Mouse (Mus musculus): ENCODE results near the gene Ccdc73. TPM values are rescaled to one million over a fixed set of nuclear protein-coding genes. Genes with fewer than 3 reads are reported as not detected.

The Ccdc73 gene
- total and polyA plus RNA-seq, 3 experiments, result 2.2 to 5.1 (median 2.2) TPM

- TF ChIP-seq RCOR1 (conservative IDR thresholded peaks at IDR 0.05; ENCODE audit: low read depth, low read length) (no peak; the same call in 1 of the 2 replicates), POLR2AphosphoS2 (IDR thresholded peaks at IDR 0.05; ENCODE audit: low read depth, low read length) (peak; percentile 36; the same call in 1 of the 2 replicates), KAT2A (IDR thresholded peaks at IDR 0.05; ENCODE audit: insufficient replicate concordance, low read length) (peak; percentile 90; the same call in 1 of the 2 replicates), ZNF384 (IDR thresholded peaks at IDR 0.05; ENCODE audit: low read depth, low read length) (no peak), MAX (IDR thresholded peaks at IDR 0.05; ENCODE audit: low read length) (peak; percentile 70), JUND (conservative IDR thresholded peaks at IDR 0.05; ENCODE audit: low read depth, low read length) (no peak), POLR2A (IDR thresholded peaks at IDR 0.05; ENCODE audit: low read depth, low read length) (peak; percentile 85), ZKSCAN1 (IDR thresholded peaks at IDR 0.05; ENCODE audit: borderline replicate concordance, low read depth, low read length) (no peak)
These were observed 149.3 kb downstream of the Ccdc73 start, which contains the start of gene Eif3m (continued) for GRCm38 (mm10) chr2:105016967-105017287.

GRCm38 (mm10) chr2:105017802-105018201 is 150.2 kb downstream of the Ccdc73 start:
- Histone ChIP-seq H3K4me1 (ENCODE audit: control insufficient read depth in 1 of 2, insufficient read depth in 2 of 2) (peaks cover 2 to 22% of the 10 kb centered on the region in 2 experiments; a peak in 3 of 4 replicates), H3K27me3 (replicated peaks) (no peaks in the 10 kb centered on the region), H3K79me2 (replicated peaks; ENCODE audit: control insufficient read depth, extremely low read depth, insufficient read depth, poor library complexity, severe bottlenecking) (peaks cover 26% of the 10 kb centered on the region), H3K4me2 (ENCODE audit: insufficient read depth, low read depth, poor library complexity, severe bottlenecking) (peak overlapping the region; percentile 53), H3K27ac (ENCODE audit: insufficient read depth, low read depth) (no peak overlapping the region), H3K9me3 (replicated peaks; ENCODE audit: low read length) (no peaks in the 10 kb centered on the region), H3K4me3 (replicated peaks in 1 of 3; ENCODE audit: low read depth in 2 of 3, low read length in 2 of 3, poor library complexity in 1 of 3) (peak overlapping the region; percentile 9 to 99 (median 72)), H3K36me3 (replicated peaks in 1 of 2; ENCODE audit: control insufficient read depth in 1 of 2, insufficient read depth in 1 of 2, low read length in 1 of 2) (peaks cover 10 to 18% of the 10 kb centered on the region in 2 experiments), H3K9ac (ENCODE audit: insufficient read depth, low read depth) (peak overlapping the region; percentile 89; the same call in 1 of the 2 replicates)
- DNase-seq (ENCODE audit: extremely low read depth), result peak; percentile 57
- dilution Hi-C loops (cut with MboI; ENCODE audit: extremely low pct_ligation_motif_present, extremely low pct_unique_long_range_greater_than_20kb, low sequenced_read_pairs), result no loop called here
- peak; percentile 56 for TF ChIP-seq NELFE (IDR thresholded peaks at IDR 0.05; ENCODE audit: low read depth, low read length)
- TF ChIP-seq NRF1 (IDR thresholded peaks at IDR 0.05; ENCODE audit: low read depth, low read length), result no peak
- TF ChIP-seq SIN3A (IDR thresholded peaks at IDR 0.05; ENCODE audit: low read length), result no peak
- TF ChIP-seq SMC3 (IDR thresholded peaks at IDR 0.05; ENCODE audit: low read depth, low read length), result no peak
- no peak for TF ChIP-seq CHD2 (IDR thresholded peaks at IDR 0.05; ENCODE audit: low read length)
- no peak for TF ChIP-seq MAFK (IDR thresholded peaks at IDR 0.05; ENCODE audit: insufficient replicate concordance, low read length)
- TF ChIP-seq KAT2A (IDR thresholded peaks at IDR 0.05; ENCODE audit: insufficient replicate concordance, low read length), result no peak
- TF ChIP-seq ZKSCAN1 (IDR thresholded peaks at IDR 0.05; ENCODE audit: borderline replicate concordance, low read depth, low read length), result no peak
- no peak for TF ChIP-seq JUND (conservative IDR thresholded peaks at IDR 0.05; ENCODE audit: low read depth, low read length)
- no peak for TF ChIP-seq ZNF384 (IDR thresholded peaks at IDR 0.05; ENCODE audit: low read depth, low read length)
- no peak for TF ChIP-seq MAX (IDR thresholded peaks at IDR 0.05; ENCODE audit: low read length)
- TF ChIP-seq BHLHE40 (IDR thresholded peaks at IDR 0.05; ENCODE audit: low read depth, low read length), result no peak
- TF ChIP-seq GABPA (IDR thresholded peaks at IDR 0.05; ENCODE audit: insufficient replicate concordance, low read depth, low read length), result no peak
- TF ChIP-seq POLR2A (IDR thresholded peaks at IDR 0.05; ENCODE audit: low read depth, low read length), result peak; percentile 61
- TF ChIP-seq IRF4 (IDR thresholded peaks at IDR 0.05; ENCODE audit: low read depth, low read length), result no peak
- no peak for TF ChIP-seq MEF2A (IDR thresholded peaks at IDR 0.05; ENCODE audit: borderline replicate concordance, low read depth, low read length)
- no peak for TF ChIP-seq POLR2AphosphoS2 (IDR thresholded peaks at IDR 0.05; ENCODE audit: low read depth, low read length)
- TF ChIP-seq E2F4 (IDR thresholded peaks at IDR 0.05; ENCODE audit: insufficient replicate concordance, low read depth, low read length), result no peak
- TF ChIP-seq TCF12 (IDR thresholded peaks at IDR 0.05; ENCODE audit: low read depth, low read length), result peak; percentile 14; the same call in 1 of the 2 replicates
- no peak for TF ChIP-seq CTCF (conservative IDR thresholded peaks at IDR 0.05 in 1 of 2, IDR thresholded peaks at IDR 0.05 in 1 of 2; ENCODE audit: low read depth in 2 of 2, low read length in 2 of 2)
- no peak for TF ChIP-seq EP300 (IDR thresholded peaks at IDR 0.05; ENCODE audit: low read length)
- no peak for TF ChIP-seq ELF1 (IDR thresholded peaks at IDR 0.05; ENCODE audit: low read depth, low read length)
- no peak for TF ChIP-seq RAD21 (IDR thresholded peaks at IDR 0.05; ENCODE audit: low read depth, low read length)
- TF ChIP-seq HCFC1 (IDR thresholded peaks at IDR 0.05; ENCODE audit: low read depth, low read length), result 0 out of 2 replicates have a peak, but pooled peaks have one; percentile 21
- no peak for TF ChIP-seq USF2 (conservative IDR thresholded peaks at IDR 0.05; ENCODE audit: low read depth, low read length)
- 0 out of 2 replicates have a peak, but pooled peaks have one; percentile 30 for TF ChIP-seq MXI1 (IDR thresholded peaks at IDR 0.05; ENCODE audit: low read depth, low read length)
- TF ChIP-seq ZMIZ1 (IDR thresholded peaks at IDR 0.05; ENCODE audit: low read depth, low read length), result peak; percentile 65; the same call in 1 of the 2 replicates
- in situ Hi-C loops (cut with MboI; ENCODE audit: low pct_ligation_motif_present, low pct_unique_long_range_greater_than_20kb, low sequenced_read_pairs), result no loop called here

All from CH12.LX (cell line).